Mouse (Mus musculus): ENCODE measurements at regions not wholly inside any gene's neighbourhood (a gene's known extent, or its start where the extent isn't known, plus 50 kb on each side); places are given as distances from the start of the nearest gene placed in this dataset.

DNA sequence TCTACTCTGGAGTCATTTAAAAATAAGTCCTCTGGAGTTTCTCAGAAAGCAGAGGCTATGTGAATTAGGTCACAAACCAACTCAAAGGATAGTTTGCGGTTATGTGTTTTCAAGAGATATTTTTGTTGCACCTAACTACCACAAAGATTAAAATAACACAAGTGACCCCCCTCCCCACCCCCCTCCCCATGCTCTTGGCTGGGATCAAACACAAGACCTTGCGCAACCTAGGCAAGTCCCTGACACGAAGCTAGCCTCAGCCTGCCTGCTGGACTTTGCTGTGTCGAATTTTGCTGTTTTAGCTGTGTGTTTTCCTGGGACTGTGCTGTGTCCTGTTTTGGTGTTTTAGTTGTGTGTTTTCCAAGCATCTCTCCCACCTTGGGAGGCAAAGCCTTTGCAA lies 94.0 kb upstream of the Ubr2 start:
- TF ChIP-seq E2F4 (IDR thresholded peaks at IDR 0.05; ENCODE audit: insufficient replicate concordance, low read depth, low read length), result no peak
- TF ChIP-seq SMC3 (IDR thresholded peaks at IDR 0.05; ENCODE audit: low read depth, low read length), result no peak
- TF ChIP-seq USF1 (IDR thresholded peaks at IDR 0.05; ENCODE audit: low read depth, low read length), result no peak
- no peak for TF ChIP-seq MAX (IDR thresholded peaks at IDR 0.05; ENCODE audit: low read length)

All from CH12.LX (cell line).